Mouse (Mus musculus) embryonic facial prominence, embryonic 15.5 days (tissue): ENCODE results near the gene Ddx5. TPM values are rescaled to one million over a fixed set of nuclear protein-coding genes. Genes with fewer than 3 reads are reported as not detected.

Source experiments
- ATAC-seq: fragments of 200-750 bp; cut with Nextera tagmentation; 2 replicates; pipeline ENCODE4 v1.8.0; 2017; ENCODE audit warnings: low read depth, moderate TSS enrichment; ENCODE audit not compliant: insufficient number of reproducible peaks, low FRiP score, low TSS enrichment
- H3K27ac ChIP-seq: fragments of 300-500 bp; sonication (generic); replicated peaks from 2 replicates; pipeline ENCODE4 v1.5.1; 2015; ENCODE audit warnings: mild to moderate bottlenecking, inconsistent platforms
- H3K27me3 ChIP-seq: fragments of 300-500 bp; sonication (generic); 2 replicates; pipeline ENCODE4 v1.6.1; 2015; ENCODE audit warnings: inconsistent platforms
- H3K36me3 ChIP-seq: fragments of 300-500 bp; sonication (generic); 2 replicates; pipeline ENCODE4 v1.6.1; 2015; ENCODE audit warnings: mild to moderate bottlenecking, inconsistent platforms
- H3K4me1 ChIP-seq: fragments of 300-500 bp; sonication (generic); 2 replicates; pipeline ENCODE4 v1.6.1; 2015; ENCODE audit warnings: inconsistent platforms
- H3K4me2 ChIP-seq: fragments of 300-500 bp; sonication (generic); replicated peaks from 2 replicates; pipeline ENCODE4 v1.6.1; 2015; ENCODE audit warnings: mild to moderate bottlenecking, inconsistent platforms
- H3K4me3 ChIP-seq: fragments of 300-500 bp; sonication (generic); replicated peaks from 2 replicates; pipeline ENCODE4 v1.5.1; 2015; ENCODE audit warnings: mild to moderate bottlenecking, inconsistent platforms
- H3K9ac ChIP-seq: fragments of 300-500 bp; sonication (generic); 2 replicates; pipeline ENCODE4 v1.6.1; 2015; ENCODE audit warnings: inconsistent platforms
- H3K9me3 ChIP-seq: fragments of 300-500 bp; sonication (generic); replicated peaks from 2 replicates; pipeline ENCODE4 v1.6.1; 2016; ENCODE audit warnings: inconsistent platforms
- WGBS: fragments of 180-500 bp; shearing (Covaris S2); methylation state at CpG from one replicate; pipeline ENCODE4 v1.1.7; 2015; 5-methylcytosine and 5-hydroxymethylcytosine counted together
- polyA plus RNA-seq: library from polyadenylated mRNA; unstranded; fragments of >200 nt; fragmentation: Nextera tagmentation; extraction: Ambion mirVana; gene quantifications from 2 replicates; pipeline ENCODE4 v1.2.1, GENCODE M21; 2015

Gene Ddx5
- polyA plus RNA-seq: 297 and 314 TPM in 2 replicates

DNA sequence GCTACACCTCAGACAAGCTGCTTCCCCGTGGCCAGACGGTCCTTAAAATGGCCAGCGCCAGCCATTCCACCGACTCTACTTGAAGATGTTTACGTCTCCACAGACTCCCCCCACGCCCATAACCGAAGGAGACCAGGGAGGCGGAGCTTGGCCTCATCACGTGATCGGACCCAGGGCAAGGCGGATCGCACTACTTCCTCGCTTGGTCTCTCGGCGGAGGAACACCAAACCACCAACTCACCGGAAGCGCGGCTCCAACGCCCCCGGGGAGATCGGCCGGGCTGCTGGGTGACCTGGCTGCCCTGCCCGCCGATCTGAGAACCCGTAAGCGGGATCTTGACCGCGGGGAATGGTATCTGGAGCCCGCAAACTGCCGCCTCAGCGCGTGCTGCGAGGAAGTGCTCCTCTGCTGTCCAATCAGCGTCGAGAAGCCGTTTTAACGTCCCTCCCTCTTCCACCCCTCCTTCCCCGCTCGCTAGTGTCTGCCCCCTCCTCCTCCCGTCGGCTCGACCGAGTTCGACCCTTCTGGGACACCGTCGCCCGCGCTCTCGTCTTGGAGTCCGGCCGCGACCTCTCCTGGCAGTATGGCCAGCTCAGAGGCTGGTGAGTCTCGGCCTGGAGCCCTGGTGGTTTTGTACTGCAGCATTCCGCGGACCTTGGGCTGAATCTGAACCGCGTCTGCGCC, at the start of gene Ddx5, which contains the start of gene Cep95:
TSS of gene Ddx5 (minus strand) at position 411 of the 685 bp plus-strand sequence.
TSS of gene Cep95 (plus strand) at position 478 of the 685 bp plus-strand sequence.
- peak within 1 kb of the TSS; percentile 71 for H3K4me2 ChIP-seq
- peak; percentile 93 for ATAC-seq
- peaks cover 20% of the 10 kb centered on the region for H3K4me1 ChIP-seq
- peaks cover 24% of the 10 kb centered on the region for H3K36me3 ChIP-seq
- no peaks in the 10 kb centered on the region for H3K9me3 ChIP-seq
- under 1% methylated on average over 58 of the region's 58 CpGs for WGBS
- H3K9ac ChIP-seq: peak within 1 kb of the TSS; percentile 93
- H3K27ac ChIP-seq: peak within 1 kb of the TSS; percentile 100
- peak within 1 kb of the TSS; percentile 82 for H3K4me3 ChIP-seq
- H3K27me3 ChIP-seq: no peaks in the 10 kb centered on the region

DNA sequence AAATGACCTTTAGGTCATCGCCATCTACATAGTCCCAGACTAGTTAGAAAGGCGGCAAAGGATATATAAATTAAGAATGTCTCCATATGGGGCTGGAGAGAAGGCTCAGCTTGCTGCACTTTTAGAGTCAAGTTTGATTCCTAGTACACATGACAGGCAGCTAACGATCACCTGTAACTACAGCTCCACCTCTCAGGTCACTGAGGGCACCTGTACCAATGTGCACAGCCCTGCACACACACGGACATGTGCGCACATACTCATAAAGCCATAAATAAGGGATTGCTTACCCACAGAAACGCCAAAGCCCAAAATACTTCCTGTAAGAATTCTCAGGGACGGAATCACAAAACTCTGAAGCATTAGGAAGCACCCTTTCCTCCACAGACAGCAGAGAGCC, 39.1 kb upstream of the Ddx5 start:
- Histone ChIP-seq H3K27ac (no peak overlapping the region), H3K36me3 (peaks cover 68% of the 10 kb centered on the region), H3K9me3 (no peaks in the 10 kb centered on the region), H3K9ac (no peak overlapping the region), H3K4me3 (no peak overlapping the region), H3K4me2 (no peak overlapping the region), H3K27me3 (no peaks in the 10 kb centered on the region), H3K4me1 (no peaks in the 10 kb centered on the region)
- WGBS: 91% methylated on average over 7 of the region's 7 CpGs
- no peak for ATAC-seq

DNA sequence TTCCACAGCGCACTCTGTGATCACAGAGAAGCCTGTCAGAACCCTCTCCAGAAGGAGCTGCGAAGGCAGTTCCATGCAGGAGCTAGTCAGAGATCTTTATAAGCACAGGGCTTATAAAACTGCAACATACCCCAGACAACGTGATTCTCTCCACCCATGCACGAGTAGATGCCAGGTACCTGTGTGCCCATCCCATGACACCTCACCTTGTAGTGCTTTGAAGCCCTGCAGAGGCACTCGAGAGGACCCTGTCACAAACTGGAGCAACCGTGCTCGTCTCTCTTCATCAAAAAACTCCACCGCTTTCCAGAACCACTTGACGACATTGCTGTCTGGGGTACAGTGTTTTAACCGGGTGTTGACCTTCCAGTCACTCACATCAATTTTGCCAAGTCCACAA, 35.4 kb upstream of the Ddx5 start:
- H3K4me3 ChIP-seq: no peak overlapping the region

DNA sequence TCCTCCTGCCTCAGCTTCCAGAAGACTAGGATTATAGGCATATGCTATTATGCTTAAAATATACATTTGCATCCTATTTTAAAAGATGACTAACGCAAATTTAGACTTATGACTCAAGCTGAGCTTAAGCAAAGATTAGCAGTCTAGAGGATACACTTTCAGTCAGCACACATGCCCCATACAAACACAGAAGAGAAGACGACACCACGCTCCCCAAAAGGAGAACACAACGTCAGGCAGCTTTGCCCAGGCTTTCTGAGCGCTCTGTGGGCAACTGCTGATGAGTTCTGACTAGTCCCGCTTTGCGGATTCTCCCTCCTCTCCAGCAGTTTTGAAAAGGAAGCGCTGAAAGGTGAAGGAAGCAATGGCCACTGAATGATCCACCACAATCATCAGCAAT, 34.8 kb upstream of the Ddx5 start:
- Histone ChIP-seq H3K4me3 (no peak overlapping the region), H3K4me1 (peaks cover 7% of the 10 kb centered on the region; the same call in 1 of the 2 replicates), H3K9me3 (no peaks in the 10 kb centered on the region), H3K36me3 (peaks cover 76% of the 10 kb centered on the region), H3K27ac (no peak overlapping the region), H3K4me2 (no peak overlapping the region), H3K27me3 (no peaks in the 10 kb centered on the region), H3K9ac (no peak overlapping the region)
- WGBS: 89% methylated on average over 8 of the region's 8 CpGs
- no peak for ATAC-seq

More for the DNA sequence above, 35.4 kb upstream of the Ddx5 start:
- Histone ChIP-seq H3K27me3 (no peaks in the 10 kb centered on the region), H3K4me1 (peaks cover 7% of the 10 kb centered on the region; the same call in 1 of the 2 replicates), H3K4me2 (no peak overlapping the region), H3K27ac (no peak overlapping the region), H3K36me3 (peaks cover 74% of the 10 kb centered on the region), H3K9ac (no peak overlapping the region), H3K9me3 (no peaks in the 10 kb centered on the region)
- ATAC-seq: no peak
- 91% methylated on average over 10 of the region's 10 CpGs for WGBS

DNA sequence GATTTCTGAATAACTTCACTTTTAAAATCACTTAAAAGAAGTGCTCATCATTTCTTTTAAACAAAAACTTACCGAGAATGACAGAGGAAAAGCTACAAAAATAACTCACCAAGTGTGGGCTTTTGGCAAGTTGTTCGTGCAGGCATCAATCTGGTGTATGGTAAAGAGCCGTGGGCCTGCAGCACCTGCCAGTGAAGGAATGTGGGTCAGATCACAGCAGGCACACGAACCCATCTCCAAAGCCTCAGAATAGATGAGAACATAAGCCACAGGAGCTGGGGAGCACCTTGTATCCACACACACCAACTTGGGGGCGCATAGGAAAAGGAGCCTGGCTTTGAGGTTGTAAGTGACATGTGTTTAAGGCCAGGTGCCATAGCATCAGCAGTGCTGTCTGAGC, 33.9 kb upstream of the Ddx5 start:
- ATAC-seq: no peak
- Histone ChIP-seq H3K9ac (no peak overlapping the region), H3K27ac (no peak overlapping the region), H3K9me3 (no peaks in the 10 kb centered on the region), H3K4me2 (no peak overlapping the region), H3K4me3 (no peak overlapping the region), H3K36me3 (peaks cover 73% of the 10 kb centered on the region), H3K4me1 (peaks cover 13% of the 10 kb centered on the region; the same call in 1 of the 2 replicates), H3K27me3 (no peaks in the 10 kb centered on the region)
- 81% methylated on average over 5 of the region's 5 CpGs for WGBS

DNA sequence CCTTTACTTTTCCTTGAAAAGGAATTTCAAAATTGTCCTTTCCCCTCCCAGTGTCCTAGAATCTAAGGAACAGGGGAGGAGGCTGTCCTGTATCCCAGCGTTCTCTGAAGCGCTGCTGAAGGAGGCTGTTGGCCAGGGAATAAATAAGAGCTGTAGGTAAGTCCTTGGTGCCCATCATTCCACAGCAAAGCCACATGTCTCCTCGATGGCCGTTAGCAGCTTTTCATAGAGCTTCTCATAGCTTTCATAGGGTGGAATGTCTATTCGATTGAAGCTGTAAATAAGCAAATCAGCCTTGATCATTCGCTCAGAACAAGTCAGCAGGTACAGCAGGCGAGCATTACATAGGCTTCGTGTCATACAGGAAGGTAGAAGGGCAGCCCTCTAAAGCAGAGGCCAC, 33.5 kb upstream of the Ddx5 start:
- Histone ChIP-seq H3K9me3 (no peaks in the 10 kb centered on the region), H3K36me3 (peaks cover 76% of the 10 kb centered on the region), H3K4me2 (no peak overlapping the region), H3K9ac (no peak overlapping the region), H3K4me3 (no peak overlapping the region), H3K27me3 (no peaks in the 10 kb centered on the region), H3K27ac (no peak overlapping the region), H3K4me1 (peaks cover 13% of the 10 kb centered on the region; the same call in 1 of the 2 replicates)
- WGBS: 91% methylated on average over 8 of the region's 8 CpGs
- no peak for ATAC-seq

DNA sequence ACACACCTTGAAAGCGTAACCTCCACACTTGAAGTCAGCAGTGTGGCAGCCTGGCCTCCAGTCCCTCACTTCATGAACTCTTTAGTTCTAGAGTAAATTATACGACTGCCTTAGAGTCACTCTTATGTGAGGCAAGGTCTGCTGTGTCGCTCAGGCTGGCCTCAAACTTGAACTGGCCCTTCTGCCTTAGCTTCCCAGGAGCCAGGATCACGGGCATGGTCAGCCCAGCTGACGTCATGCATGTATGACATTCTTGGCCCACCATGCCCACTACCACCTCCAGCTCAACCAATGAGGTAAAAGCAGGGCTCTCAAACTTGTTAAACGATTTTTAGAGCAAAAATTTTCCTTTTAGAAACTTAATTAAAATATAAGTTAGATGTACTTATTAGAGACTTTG, 32.4 kb upstream of the Ddx5 start:
- peaks cover 80% of the 10 kb centered on the region for H3K36me3 ChIP-seq
- peaks cover 18% of the 10 kb centered on the region; the same call in 1 of the 2 replicates for H3K4me1 ChIP-seq
- H3K9ac ChIP-seq: no peak overlapping the region
- 81% methylated on average over 6 of the region's 6 CpGs for WGBS
- H3K27ac ChIP-seq: 0 out of 2 replicates have a peak overlapping the region, but pooled peaks have one; percentile 28
- no peaks in the 10 kb centered on the region for H3K9me3 ChIP-seq
- H3K4me3 ChIP-seq: no peak overlapping the region
- H3K4me2 ChIP-seq: no peak overlapping the region
- no peaks in the 10 kb centered on the region for H3K27me3 ChIP-seq
- ATAC-seq: no peak

DNA sequence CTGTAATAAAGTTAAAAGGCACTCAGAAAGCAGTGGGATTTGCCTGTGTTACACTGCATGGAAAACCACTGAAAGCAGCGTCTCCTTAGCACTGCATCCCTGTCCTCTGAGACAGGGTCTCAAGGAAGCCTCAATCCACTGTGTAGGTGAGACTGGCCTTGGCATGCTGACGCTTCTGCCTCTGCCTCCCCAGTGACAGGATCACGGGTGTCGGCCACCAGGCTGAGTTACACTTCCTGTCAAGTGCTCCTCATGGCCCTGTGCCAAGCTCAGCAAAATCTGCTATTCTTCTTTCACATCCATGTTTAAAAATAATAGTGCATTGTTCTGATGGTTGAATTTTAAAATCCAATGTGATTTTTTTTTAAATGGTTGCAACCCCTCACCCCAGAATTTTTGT, 32.0 kb upstream of the Ddx5 start:
- Histone ChIP-seq H3K4me3 (no peak overlapping the region), H3K27ac (peak overlapping the region; percentile 28; the same call in 1 of the 2 replicates), H3K9ac (no peak overlapping the region), H3K27me3 (no peaks in the 10 kb centered on the region), H3K4me1 (peaks cover 18% of the 10 kb centered on the region; the same call in 1 of the 2 replicates), H3K9me3 (no peaks in the 10 kb centered on the region), H3K36me3 (peaks cover 80% of the 10 kb centered on the region), H3K4me2 (no peak overlapping the region)
- 32% methylated on average over 4 of the region's 4 CpGs for WGBS
- ATAC-seq: no peak

DNA sequence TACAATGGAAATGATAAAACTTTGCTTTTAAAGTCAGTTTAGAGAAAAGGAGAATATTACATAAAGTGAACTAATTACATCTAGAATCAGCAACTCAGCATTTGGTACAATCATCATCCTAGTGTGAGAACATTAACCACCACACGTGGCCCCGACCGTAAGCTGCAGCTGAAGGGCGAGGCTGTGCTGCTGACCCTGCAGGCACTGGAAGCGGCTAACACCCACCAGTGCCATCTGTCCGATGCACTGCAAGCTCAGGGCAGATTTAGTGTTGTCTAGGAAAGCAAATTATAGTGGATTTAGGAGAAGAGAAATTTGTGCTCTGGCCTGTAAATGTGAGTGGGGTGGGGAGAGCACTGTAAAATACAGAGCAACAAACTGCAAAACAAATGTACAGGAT, 31.3 kb upstream of the Ddx5 start:
- H3K9me3 ChIP-seq: no peaks in the 10 kb centered on the region
- no peak overlapping the region for H3K4me3 ChIP-seq
- H3K4me1 ChIP-seq: peaks cover 18% of the 10 kb centered on the region; the same call in 1 of the 2 replicates
- H3K27ac ChIP-seq: no peak overlapping the region
- H3K9ac ChIP-seq: no peak overlapping the region
- 53% methylated on average over 6 of the region's 6 CpGs for WGBS
- H3K27me3 ChIP-seq: no peaks in the 10 kb centered on the region
- no peak for ATAC-seq
- no peak overlapping the region for H3K4me2 ChIP-seq
- H3K36me3 ChIP-seq: peaks cover 82% of the 10 kb centered on the region

DNA sequence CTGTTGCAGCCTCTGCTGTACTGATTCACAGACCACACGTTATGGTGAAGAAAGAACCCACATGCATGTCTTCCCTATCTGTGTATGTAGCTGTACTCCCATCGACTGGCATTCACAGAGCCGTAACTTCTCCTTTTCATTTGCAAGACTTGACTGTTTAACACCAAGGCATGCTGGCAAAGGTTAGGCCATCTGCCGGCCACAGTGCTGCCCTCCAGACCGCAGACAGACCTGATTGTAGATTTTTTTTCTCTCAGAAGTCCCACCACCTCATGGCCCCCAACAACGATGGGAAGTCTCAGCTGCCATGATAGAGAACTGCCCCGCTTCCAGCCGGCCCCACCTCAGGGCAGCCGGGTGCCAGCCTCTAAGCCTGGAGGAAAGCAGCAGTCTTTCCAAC, 30.6 kb upstream of the Ddx5 start:
- peaks cover 84% of the 10 kb centered on the region for H3K36me3 ChIP-seq
- H3K4me3 ChIP-seq: no peak overlapping the region
- no peaks in the 10 kb centered on the region for H3K27me3 ChIP-seq
- H3K4me2 ChIP-seq: no peak overlapping the region
- H3K9ac ChIP-seq: no peak overlapping the region
- H3K9me3 ChIP-seq: no peaks in the 10 kb centered on the region
- no peak for ATAC-seq
- H3K4me1 ChIP-seq: peaks cover 18% of the 10 kb centered on the region; the same call in 1 of the 2 replicates
- 0 out of 2 replicates have a peak overlapping the region, but pooled peaks have one; percentile 22 for H3K27ac ChIP-seq
- WGBS: 86% methylated on average over 9 of the region's 9 CpGs

DNA sequence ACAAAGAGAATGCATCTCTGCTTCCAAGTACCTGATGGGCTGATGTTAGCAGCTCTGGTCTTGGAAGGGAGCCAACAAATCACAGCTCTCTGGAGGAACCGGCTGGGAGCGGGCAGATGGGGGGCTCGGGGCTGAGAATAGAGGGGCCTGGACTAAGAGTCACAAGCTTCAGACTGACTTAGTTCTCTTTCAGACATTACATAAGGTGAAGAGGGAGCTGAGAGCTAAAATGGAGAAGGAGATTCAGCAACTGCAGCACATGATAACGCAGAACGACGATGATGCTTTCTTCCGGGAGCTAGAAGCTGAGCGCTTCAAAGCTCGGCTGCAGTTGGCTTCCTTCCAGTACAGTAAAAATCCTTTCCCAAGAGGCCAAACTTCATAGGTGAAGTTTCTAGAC, 29.4 kb upstream of the Ddx5 start:
- no peak overlapping the region for H3K4me2 ChIP-seq
- no peaks in the 10 kb centered on the region for H3K27me3 ChIP-seq
- H3K36me3 ChIP-seq: peaks cover 87% of the 10 kb centered on the region
- H3K4me3 ChIP-seq: no peak overlapping the region
- 48% methylated on average over 9 of the region's 9 CpGs for WGBS
- H3K27ac ChIP-seq: peak overlapping the region; percentile 17; the same call in 1 of the 2 replicates
- no peak overlapping the region for H3K9ac ChIP-seq
- H3K9me3 ChIP-seq: no peaks in the 10 kb centered on the region
- H3K4me1 ChIP-seq: peaks cover 23% of the 10 kb centered on the region; the same call in 1 of the 2 replicates
- ATAC-seq: no peak
